Mouse (Mus musculus) hematopoietic stem cell, adult 5-6 weeks (primary cell): Measurements from ENCODE around the gene Ednrb. TPM values are rescaled to one million over a fixed set of nuclear protein-coding genes. Genes with fewer than 3 reads are reported as not detected.
"Not testable (repeated sequence)": the region's sequence is repeated elsewhere in the genome, so short reads cannot be mapped to it uniquely, and the experiment has no call there.

Experiments
- ATAC-seq, 2 experiments: fragments of 125-278 bp in 1 of 2; replicated peaks in 1 of 2; 2 replicates each; pipeline ENCODE4 v1.8.0; 2016 to 2017; ENCODE audit warnings: inconsistent platforms in 2 of 2, mild to moderate bottlenecking in 2 of 2, moderate number of reproducible peaks in 2 of 2, low read depth in 1 of 2, moderate TSS enrichment in 1 of 2; ENCODE audit not compliant: low FRiP score in 2 of 2, poor library complexity in 2 of 2, severe bottlenecking in 2 of 2, insufficient read depth in 1 of 2, low TSS enrichment in 1 of 2
- total RNA-seq: library from RNA; stranded (forward); fragments of 172-1452, 232-1000 nt; gene quantifications from 2 replicates; pipeline ENCODE4 v1.2.3, GENCODE M21; 2017

The Ednrb gene
- total RNA-seq, 1 experiment from 2014 or later, result 0.89 TPM

DNA sequence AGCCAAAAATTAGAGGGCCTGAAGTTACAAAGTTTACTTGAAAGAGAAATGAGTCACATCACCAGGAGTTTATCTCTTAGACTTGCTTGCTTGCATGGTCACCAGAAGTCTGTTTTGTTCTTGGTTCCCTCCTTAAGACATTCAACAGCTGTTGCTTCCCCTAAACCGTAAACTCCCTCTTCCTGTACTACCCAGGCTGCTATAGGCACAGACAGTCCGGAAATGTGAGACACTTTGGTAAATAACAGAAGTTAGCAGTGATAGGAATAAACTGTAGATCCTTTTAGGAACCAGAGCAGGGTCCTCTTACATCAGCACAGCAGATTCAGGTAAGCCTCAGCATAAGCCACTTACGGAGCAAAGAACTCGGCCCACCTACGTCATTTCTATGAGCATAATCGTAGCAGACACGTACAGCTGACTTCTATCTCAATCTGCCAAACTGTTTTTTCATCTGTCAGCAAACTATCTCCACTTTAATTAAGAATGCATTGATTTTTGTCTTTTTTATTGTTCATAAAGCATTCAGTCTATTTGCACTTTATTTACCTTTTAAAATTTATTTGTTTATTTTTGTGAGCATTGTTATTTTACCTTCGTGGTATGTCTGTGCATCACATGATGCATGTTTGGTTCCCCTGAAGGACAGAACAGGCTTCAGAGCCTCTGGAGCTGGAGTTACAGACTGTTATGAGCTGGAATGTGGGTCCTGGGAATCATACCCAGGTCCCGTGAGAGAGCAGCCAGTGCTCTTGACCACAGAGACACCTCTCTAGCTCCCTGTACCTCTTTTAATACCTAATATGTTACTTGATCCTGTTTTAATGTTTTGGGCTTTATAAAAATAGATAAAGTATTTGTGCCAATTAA lies 58.9 kb downstream of the Ednrb start:
- peak; percentile 83 to 97 for ATAC-seq

DNA sequence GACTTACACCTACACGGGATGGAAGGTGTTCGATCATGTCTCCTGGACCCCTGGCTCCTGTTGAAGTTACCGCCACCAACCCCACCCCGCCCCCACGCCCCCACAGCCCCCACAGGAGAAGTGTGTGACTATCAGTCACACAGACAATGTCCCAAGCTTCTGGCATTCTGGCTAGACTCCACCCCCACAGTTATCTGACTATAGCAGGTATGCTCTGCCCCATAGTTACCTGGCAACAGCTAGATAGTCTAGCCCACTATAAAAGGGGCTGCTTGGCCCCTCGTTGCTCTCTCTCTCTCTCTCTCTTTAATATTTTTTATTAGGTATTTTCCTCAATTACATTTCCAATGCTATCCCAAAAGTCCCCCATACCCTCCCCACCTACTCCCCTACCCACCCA lies 63.9 kb downstream of the Ednrb start:
- not testable (repeated sequence) for ATAC-seq

DNA sequence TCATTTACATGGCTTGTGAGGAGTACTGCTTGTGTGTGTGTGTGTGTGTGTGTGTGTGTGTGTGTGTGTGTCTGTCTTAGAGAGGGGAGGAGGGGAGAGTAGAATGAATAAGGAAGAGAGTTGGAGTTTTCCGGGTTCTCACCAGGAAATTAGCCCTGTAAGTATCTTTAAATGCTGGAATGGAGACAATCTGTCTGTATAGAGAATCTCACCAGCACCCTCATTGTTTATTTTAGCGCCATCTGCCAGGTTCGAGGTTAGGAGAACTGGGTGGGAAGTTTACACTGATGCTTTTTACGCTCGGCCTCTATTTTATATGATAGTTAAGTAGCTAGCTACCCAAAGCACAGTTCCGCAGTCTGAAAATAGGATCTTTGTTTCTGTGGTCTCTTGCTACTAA lies 64.9 kb downstream of the Ednrb start:
- no peak for ATAC-seq

DNA sequence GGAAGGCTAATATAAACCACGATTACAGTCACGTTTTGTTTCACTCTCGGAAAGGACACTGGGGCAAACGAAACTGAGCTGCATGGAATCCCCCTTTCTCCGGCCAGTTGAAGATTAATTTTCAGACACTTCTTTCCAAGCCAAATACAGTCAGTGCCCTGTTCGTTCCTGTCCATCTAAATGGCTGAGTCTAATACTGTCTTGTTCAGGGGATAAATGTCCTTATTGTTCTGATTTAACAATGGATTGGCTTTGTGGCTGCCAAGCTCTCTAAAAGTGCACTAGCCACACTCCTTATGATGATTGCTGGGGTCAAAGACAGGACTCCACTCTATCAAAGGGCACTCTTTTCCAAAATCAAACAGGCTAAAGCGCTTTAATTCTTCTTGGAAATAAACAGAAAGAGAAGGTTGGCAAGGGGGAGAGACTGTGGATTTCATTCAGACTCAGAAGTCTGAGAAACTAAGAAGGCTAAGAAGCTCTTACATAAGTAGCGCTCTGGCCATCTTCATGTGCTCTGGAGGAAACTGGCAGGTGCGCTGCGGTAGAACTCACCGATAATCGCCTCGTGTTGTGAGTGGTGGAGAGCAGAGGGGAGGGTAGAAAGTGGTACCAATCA lies 65.6 kb downstream of the Ednrb start:
- ATAC-seq, result no peak

DNA sequence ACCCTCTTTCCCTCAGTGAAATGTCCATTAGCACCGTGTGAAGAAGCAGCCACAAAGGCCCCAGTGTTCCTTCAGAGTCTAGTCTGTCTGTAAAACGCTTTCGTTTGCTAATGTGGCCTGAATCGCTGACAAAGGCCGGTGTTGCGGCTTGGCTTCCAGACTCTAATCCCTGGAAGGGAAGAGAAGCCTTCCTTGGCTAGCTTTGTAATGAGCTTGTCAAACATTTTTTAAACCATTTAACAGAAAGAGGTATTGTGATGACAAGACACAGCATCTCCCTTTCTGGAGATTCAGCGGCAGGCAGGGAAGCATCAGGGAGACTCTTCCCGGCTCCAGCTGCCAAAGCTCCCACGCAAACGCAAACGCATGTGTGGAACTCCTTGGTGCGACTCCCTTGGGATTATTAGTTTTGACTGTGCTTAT lies 66.2 kb downstream of the Ednrb start:
- ATAC-seq, result no peak

DNA sequence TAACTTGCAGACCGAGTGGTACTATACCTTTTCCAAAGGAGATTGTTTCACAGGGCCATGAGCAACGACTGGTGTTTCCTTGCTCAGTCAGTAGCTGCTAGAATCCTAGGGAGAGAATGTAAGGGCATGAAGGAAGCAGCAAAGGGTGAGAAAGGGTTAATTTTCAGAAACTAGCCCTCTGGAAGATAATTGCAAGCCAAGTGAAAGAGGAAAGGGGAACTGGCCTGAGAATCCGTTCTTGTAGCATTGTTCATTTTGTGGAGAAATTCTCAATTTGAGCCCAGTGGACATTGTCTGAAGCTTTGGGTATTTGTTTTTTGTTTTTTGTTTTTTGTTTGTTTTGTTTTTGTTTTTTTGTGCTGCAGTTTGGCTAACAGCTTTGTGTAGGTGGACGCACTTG lies 66.8 kb downstream of the Ednrb start:
- no peak for ATAC-seq

DNA sequence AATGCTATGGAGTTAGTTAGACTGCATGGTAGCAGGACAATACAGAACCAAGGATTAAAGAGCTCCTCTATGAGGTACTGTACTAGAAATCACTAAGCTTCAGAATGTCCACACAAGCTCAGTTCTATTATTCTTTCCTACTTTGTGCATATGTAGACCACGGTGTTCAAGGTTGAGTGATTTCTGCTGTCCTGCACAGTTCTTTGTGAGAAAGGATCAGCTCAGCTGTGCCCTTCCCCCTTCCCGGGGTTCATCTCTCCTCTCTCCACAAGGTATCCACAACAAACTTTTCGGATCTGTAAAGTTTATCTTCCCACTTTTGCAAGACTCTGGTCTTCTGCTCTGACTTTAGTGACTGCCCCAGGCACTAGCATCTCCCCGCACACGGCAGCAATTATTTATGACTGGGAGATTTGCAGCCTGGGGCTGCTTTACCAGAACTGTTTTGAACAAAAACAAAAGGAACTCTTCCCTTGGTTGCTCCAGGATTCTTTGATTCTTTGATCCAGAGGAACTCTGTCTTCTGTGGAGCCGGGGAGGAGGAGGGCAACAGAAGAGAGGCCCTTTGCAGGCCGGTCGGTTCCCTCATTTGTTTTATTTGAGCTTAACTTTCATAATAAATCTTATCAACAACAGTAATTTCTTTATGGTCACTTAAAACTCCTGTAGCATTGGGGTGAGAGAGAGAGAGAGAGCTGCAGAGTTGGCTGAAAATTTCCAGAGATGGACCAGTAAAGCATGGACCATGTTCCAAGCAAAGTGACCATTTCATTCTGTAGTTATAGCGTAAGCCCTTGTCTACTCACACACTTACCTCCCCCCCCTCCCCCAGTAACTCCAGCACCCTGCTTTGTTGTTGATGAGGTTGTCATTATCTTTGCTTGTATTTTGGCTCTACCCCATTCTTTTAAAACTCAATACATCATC lies 74.6 kb downstream of the Ednrb start:
- ATAC-seq, result no peak

DNA sequence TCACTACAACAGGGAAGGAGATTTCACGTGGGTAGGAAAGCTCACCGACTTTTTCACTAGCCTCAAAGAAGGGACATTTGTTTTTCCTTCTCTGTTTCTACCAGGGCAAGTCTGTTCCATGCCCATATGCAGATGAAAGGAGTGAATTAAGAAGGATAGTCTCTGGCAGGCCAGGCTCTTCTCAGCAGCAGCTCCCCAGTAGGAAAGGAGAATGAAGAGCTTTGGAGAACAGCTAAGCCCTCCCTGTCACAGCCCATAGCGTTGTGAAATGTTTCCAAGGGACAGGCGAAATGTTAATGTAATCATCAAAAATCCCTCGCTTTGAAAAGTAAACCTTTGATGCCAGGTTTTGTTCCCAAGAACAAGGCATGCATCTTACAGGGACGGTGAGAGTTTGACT lies 76.7 kb downstream of the Ednrb start:
- no peak for ATAC-seq

Other genes starting within 250 kb of the Ednrb start
- 29.7 and 36.6 TPM in 2 replicates for gene Slain1, start 194.2 kb downstream of the Ednrb start, total RNA-seq